Mouse (Mus musculus) ES-E14 (cell line): ENCODE measurements around the gene Megf11.

Source experiments
- HCFC1 ChIP-seq: IDR thresholded peaks from 2 replicates; pipeline ENCODE4 v1.6.1; 2012; ENCODE audit warnings: low read length, inconsistent platforms, borderline replicate concordance; ENCODE audit not compliant: insufficient read depth
- MAFK ChIP-seq: IDR thresholded peaks from 2 replicates; pipeline ENCODE4 v1.6.1; 2014; ENCODE audit warnings: mild to moderate bottlenecking, low read depth, low read length, inconsistent platforms; ENCODE audit not compliant: insufficient read depth
- ZC3H11A ChIP-seq: IDR thresholded peaks from 2 replicates; pipeline ENCODE4 v1.6.1; 2012; ENCODE audit warnings: low read depth, mild to moderate bottlenecking, inconsistent platforms, low read length, borderline replicate concordance

DNA sequence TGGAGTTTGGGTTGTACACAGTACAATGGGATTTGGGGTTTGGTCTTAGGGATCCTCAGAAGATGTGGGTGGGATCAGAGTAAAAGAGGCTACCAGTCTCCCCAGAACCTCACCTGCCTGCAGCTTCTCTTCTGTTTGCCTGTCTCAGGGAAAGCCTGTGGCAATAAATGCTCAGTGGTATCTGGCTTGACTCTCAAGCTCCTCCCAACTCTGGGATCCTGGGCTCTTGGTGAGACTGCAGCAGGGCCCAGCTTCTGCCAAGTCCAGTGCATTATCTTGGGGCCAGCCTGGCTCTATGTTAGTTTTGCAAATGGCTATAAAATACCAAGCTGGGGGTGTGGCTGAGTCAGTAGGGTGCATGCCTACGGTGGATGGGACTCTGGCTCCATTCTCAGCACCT, 165.9 kb downstream of the Megf11 start:
- TF ChIP-seq HCFC1, result no peak
- TF ChIP-seq MAFK, result no peak
- TF ChIP-seq ZC3H11A, result no peak
